In genomic region chr5:31451878-31452561, GRCm38 (mm10) we compare ENCODE assay signal across 8 mouse cellular contexts. TPM values are rescaled to one million over a fixed set of nuclear protein-coding genes. Genes with fewer than 3 reads are reported as not detected.
A peak's percentile ranks its signal among the peaks of the same experiment; 100 is the strongest.
DNase-seq lines count a peak whose midpoint lies in the region; ATAC-seq lines count a peak whose summit lies in the region.

Zfp512 (plus strand) TSS chr5:31452431.

- no peaks in the 10 kb centered on the region for H3K27me3 ChIP-seq in hindbrain, embryonic 14.5 days (ENCODE audit: control insufficient read depth, insufficient read depth, low read length)

- H3K27ac ChIP-seq in hindbrain, embryonic 14.5 days = no peak within 1 kb of the TSS

- H3K9ac ChIP-seq in hindbrain, embryonic 14.5 days = peak within 1 kb of the TSS; percentile 69

- H3K4me2 ChIP-seq in hindbrain, embryonic 14.5 days (replicated peaks) = peak within 1 kb of the TSS; percentile 84

- peaks cover 17% of the 10 kb centered on the region for H3K4me1 ChIP-seq in hindbrain, embryonic 14.5 days (replicated peaks; ENCODE audit: control insufficient read depth, insufficient read depth, low read length)

- DNase-seq in R1 (ENCODE audit: low read depth, low spot score) = peak; percentile 99
- peak; percentile 84 to 92 for DNase-seq in cerebellum, postnatal 25 days
- DNase-seq in frontal cortex, postnatal 25 days (ENCODE audit: low spot score in 2 of 2) = peak; percentile 75 to 83
- peak; percentile 90 for DNase-seq in hindbrain, embryonic 14.5 days (ENCODE audit: low spot score)
- peak; percentile 89 to 91 for DNase-seq in layer of hippocampus, postnatal 36 days
- peak; percentile 98 for DNase-seq in lung, postnatal 36 days
- peak; percentile 99 for DNase-seq in retina, postnatal 1 day
- DNase-seq in urinary bladder, adult 18-20 months (ENCODE audit: low spot score in 2 of 2) = peak; percentile 74 to 92

- no peaks in the 10 kb centered on the region for H3K36me3 ChIP-seq in hindbrain, embryonic 14.5 days (replicated peaks; ENCODE audit: control insufficient read depth, insufficient read depth)

- H3K9me3 ChIP-seq in hindbrain, embryonic 14.5 days (ENCODE audit: control insufficient read depth, low read length) = no peaks in the 10 kb centered on the region

- 6% methylated on average over 23 of the region's 23 CpGs for WGBS in hindbrain, embryonic 14.5 days

- ATAC-seq in hindbrain, embryonic 14.5 days (ENCODE audit: low FRiP score) = peak; percentile 99

- peak within 1 kb of the TSS; percentile 45 for H3K4me3 ChIP-seq in hindbrain, embryonic 14.5 days (replicated peaks; ENCODE audit: low read length)

RNA-seq across cellular contexts. Expression of gene Zfp512, which starts in this region (rescaled TPM):
- 98.4 and 108 TPM in 2 replicates for polyA plus RNA-seq in hindbrain, embryonic 14.5 days (2014; fragmentation: Nextera tagmentation; extraction: Ambion mirVana)
- 10 to 100 TPM; 46.2 to 47.9 TPM for total RNA-seq in layer of hippocampus, postnatal 36 days (2021)
